Mouse (Mus musculus): ENCODE data around the gene Tex44. TPM values are rescaled to one million over a fixed set of nuclear protein-coding genes. Genes with fewer than 3 reads are reported as not detected.

Tex44 gene
- polyA plus RNA-seq, 1 experiment from 2014 or later: not detected

DNA sequence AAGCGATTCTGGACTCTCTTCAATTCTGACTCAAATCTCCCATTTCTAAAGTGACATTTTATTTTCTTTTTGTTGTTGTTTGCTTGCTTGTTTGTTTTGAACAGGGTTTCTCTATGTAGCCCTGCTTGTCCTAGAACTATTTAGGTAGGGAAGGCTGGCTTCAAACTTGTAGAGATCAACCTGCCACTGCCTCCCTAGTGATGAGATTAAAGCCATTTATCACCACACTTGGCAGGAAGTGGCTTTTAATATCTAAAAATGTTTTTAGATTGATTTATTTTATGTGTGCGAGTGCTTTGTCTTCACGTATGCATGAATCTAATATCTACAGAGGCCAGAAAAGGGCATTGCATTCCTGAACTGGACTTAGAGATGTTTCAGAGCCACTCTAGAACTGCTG is 32.9 kb upstream of the Tex44 start:
- Histone ChIP-seq H3K27me3 (replicated peaks; ENCODE audit: insufficient read depth, low read length) (0 out of 2 replicates have a peak, but pooled peaks cover 3% of the 10 kb centered on the region), H3K27ac (ENCODE audit: low read length) (no peak overlapping the region), H3K4me3 (ENCODE audit: low read depth, low read length) (no peak overlapping the region), H3K36me3 (ENCODE audit: insufficient read depth, low read length) (no peaks in the 10 kb centered on the region), H3K9me3 (ENCODE audit: low read length) (no peaks in the 10 kb centered on the region), H3K4me1 (ENCODE audit: insufficient read depth, low read depth, low read length) (no peaks in the 10 kb centered on the region), H3K4me2 (replicated peaks; ENCODE audit: low read depth, low read length) (no peak overlapping the region), H3K9ac (replicated peaks; ENCODE audit: low read depth) (no peak overlapping the region)
- ATAC-seq: no peak
- DNase-seq (ENCODE audit: low spot score): no peak
- 64% methylated on average over 3 of the region's 3 CpGs for whole genome bisulfite sequencing
- TF ChIP-seq CTCF (IDR thresholded peaks at IDR 0.05) (no peak), EP300 (IDR thresholded peaks at IDR 0.05) (no peak)

DNA sequence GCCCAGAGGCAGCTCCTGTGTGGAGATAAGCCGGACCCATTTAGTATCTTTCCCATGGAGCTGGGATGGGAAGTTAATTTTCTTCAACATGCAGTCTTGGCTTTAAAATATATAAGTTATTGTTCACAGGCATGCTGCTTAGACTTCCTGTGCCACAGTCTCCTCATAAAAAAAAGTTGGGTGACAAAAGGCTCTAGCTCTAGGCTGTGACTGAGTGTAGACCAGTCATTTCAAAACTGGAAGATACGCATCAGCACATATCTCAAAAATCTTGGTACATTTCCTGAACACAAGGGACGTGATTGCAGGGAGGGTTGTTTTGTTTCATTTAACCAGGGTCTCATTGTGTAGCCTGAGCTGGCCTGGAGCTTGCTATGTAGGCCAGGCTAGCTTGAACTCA is 31.9 kb upstream of the Tex44 start:
- TF ChIP-seq EP300 (IDR thresholded peaks at IDR 0.05): no peak
- TF ChIP-seq CTCF (IDR thresholded peaks at IDR 0.05): no peak
- H3K9me3 ChIP-seq (ENCODE audit: low read length): no peaks in the 10 kb centered on the region
- no peak for ATAC-seq
- no peaks in the 10 kb centered on the region for H3K36me3 ChIP-seq (ENCODE audit: insufficient read depth, low read length)
- H3K4me1 ChIP-seq (ENCODE audit: insufficient read depth, low read depth, low read length): no peaks in the 10 kb centered on the region
- DNase-seq (ENCODE audit: low spot score): no peak
- H3K27me3 ChIP-seq (replicated peaks; ENCODE audit: insufficient read depth, low read length): no peaks in the 10 kb centered on the region
- H3K9ac ChIP-seq (replicated peaks; ENCODE audit: low read depth): no peak overlapping the region
- no peak overlapping the region for H3K4me3 ChIP-seq (ENCODE audit: low read depth, low read length)
- no peak overlapping the region for H3K27ac ChIP-seq (ENCODE audit: low read length)
- WGBS: 60% methylated on average over 3 of the region's 3 CpGs
- no peak overlapping the region for H3K4me2 ChIP-seq (replicated peaks; ENCODE audit: low read depth, low read length)

DNA sequence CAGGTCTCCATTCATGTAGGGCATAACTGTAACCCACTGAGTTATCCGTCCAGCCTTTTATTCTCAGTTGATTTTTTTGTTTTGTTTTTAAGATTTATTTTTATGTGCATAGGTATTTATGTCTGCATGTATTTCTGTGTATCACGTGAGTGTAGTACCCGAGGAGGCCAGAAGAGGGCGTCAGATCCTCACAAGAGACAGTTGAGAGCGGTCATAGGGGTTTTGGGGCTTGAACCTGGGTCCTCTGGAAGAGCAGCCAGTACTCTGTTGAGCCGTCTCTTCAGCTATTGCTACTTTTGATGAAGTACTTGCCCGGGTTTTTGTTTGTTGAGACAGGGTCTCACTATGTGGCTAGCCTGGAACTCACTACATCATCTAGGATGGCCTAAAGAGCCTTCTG is 30.2 kb upstream of the Tex44 start:
- no peak for ATAC-seq
- H3K9ac ChIP-seq (replicated peaks; ENCODE audit: low read depth): no peak overlapping the region
- H3K9me3 ChIP-seq (ENCODE audit: low read length): no peaks in the 10 kb centered on the region
- H3K27me3 ChIP-seq (replicated peaks; ENCODE audit: insufficient read depth, low read length): no peaks in the 10 kb centered on the region
- H3K4me3 ChIP-seq (ENCODE audit: low read depth, low read length): no peak overlapping the region
- no peaks in the 10 kb centered on the region for H3K4me1 ChIP-seq (ENCODE audit: insufficient read depth, low read depth, low read length)
- peak; percentile 38 for TF ChIP-seq CTCF (IDR thresholded peaks at IDR 0.05)
- no peak for TF ChIP-seq EP300 (IDR thresholded peaks at IDR 0.05)
- H3K27ac ChIP-seq (ENCODE audit: low read length): no peak overlapping the region
- 70% methylated on average over 7 of the region's 7 CpGs for WGBS
- no peak overlapping the region for H3K4me2 ChIP-seq (replicated peaks; ENCODE audit: low read depth, low read length)
- H3K36me3 ChIP-seq (ENCODE audit: insufficient read depth, low read length): no peaks in the 10 kb centered on the region
- no peak for DNase-seq (ENCODE audit: low spot score)

DNA sequence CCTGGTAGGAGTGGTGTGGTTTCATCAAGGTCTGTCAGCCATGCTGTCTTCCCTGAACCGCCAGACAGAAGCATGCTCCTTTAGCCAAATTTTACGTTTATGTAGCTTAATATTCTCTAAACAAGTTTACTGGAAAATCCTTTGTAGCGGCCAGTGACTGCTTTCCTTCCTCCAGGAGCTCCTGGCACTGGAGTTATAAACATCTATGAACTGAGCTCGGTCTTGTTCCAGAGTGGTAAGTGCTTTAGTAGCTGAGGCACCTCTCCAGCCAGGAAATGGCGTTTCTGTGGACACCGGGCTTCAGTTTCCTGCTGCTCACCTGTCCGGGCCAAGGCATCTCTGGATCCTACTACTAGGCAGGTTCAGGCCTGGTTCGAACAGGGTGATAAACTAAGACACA is 28.5 kb upstream of the Tex44 start:
- H3K36me3 ChIP-seq (ENCODE audit: insufficient read depth, low read length): no peaks in the 10 kb centered on the region
- no peak overlapping the region for H3K4me2 ChIP-seq (replicated peaks; ENCODE audit: low read depth, low read length)
- 42% methylated on average over 8 of the region's 8 CpGs for WGBS
- ATAC-seq: peak; percentile 35; the same call in 1 of the 2 replicates
- H3K9me3 ChIP-seq (ENCODE audit: low read length): no peaks in the 10 kb centered on the region
- TF ChIP-seq CTCF (IDR thresholded peaks at IDR 0.05) (no peak), EP300 (IDR thresholded peaks at IDR 0.05) (no peak)
- no peak overlapping the region for H3K9ac ChIP-seq (replicated peaks; ENCODE audit: low read depth)
- H3K4me3 ChIP-seq (ENCODE audit: low read depth, low read length): no peak overlapping the region
- H3K27me3 ChIP-seq (replicated peaks; ENCODE audit: insufficient read depth, low read length): no peaks in the 10 kb centered on the region
- peak overlapping the region; percentile 3; the same call in 1 of the 2 replicates for H3K27ac ChIP-seq (ENCODE audit: low read length)
- no peaks in the 10 kb centered on the region for H3K4me1 ChIP-seq (ENCODE audit: insufficient read depth, low read depth, low read length)
- DNase-seq (ENCODE audit: low spot score): peak; percentile 48

DNA sequence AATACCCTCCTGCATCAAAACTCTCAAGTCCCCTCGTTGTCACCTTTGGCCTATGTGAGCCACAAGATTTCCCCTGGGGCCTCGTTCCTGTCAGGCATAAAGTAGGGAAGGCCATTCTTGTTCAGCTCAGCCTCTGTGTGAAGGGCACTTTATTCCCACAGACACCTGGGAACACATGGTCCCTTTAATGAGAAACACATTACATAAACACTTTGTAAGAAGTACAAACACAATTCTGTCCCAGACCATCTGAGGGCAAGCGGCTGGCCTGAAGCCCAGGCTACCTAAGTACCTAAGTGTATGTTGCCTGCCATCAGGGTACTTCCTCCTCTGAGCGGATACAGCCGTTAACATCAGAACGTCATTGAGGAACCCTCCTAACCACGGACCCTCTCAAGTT is 27.9 kb upstream of the Tex44 start:
- Histone ChIP-seq H3K9me3 (ENCODE audit: low read length) (no peaks in the 10 kb centered on the region), H3K4me1 (ENCODE audit: insufficient read depth, low read depth, low read length) (no peaks in the 10 kb centered on the region), H3K9ac (replicated peaks; ENCODE audit: low read depth) (no peak overlapping the region), H3K4me2 (replicated peaks; ENCODE audit: low read depth, low read length) (no peak overlapping the region), H3K27ac (ENCODE audit: low read length) (0 out of 2 replicates have a peak overlapping the region, but pooled peaks have one; percentile 3), H3K36me3 (ENCODE audit: insufficient read depth, low read length) (no peaks in the 10 kb centered on the region), H3K27me3 (replicated peaks; ENCODE audit: insufficient read depth, low read length) (no peaks in the 10 kb centered on the region), H3K4me3 (ENCODE audit: low read depth, low read length) (no peak overlapping the region)
- DNase-seq (ENCODE audit: low spot score) (peak; percentile 59), ATAC-seq (peak; percentile 66)
- WGBS: 20% methylated on average over 7 of the region's 7 CpGs
- no peak for TF ChIP-seq CTCF (IDR thresholded peaks at IDR 0.05)
- TF ChIP-seq EP300 (IDR thresholded peaks at IDR 0.05): no peak

DNA sequence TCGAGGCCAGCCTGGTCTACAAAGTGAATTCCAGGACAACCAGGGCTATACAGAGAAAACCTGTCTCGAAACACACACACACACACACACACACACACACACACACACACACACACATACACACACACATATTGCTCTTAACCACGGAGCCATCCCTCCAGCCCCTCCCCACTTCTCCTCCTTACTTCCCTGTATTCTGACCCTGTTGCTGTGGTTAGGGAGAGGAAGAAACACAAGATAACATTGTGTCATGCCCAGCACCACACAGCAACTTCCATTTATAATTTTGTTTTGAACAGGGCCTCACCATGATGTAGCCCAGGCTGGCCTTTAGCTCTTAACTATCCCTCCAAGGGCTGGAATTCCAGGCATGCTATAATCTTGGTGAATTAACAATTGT is 26.8 kb upstream of the Tex44 start:
- no peak for TF ChIP-seq EP300 (IDR thresholded peaks at IDR 0.05)
- TF ChIP-seq CTCF (IDR thresholded peaks at IDR 0.05): no peak
- DNase-seq (ENCODE audit: low spot score): no peak
- no peak for ATAC-seq
- no peak overlapping the region for H3K4me2 ChIP-seq (replicated peaks; ENCODE audit: low read depth, low read length)
- WGBS: 84% methylated on average over 2 of the region's 3 CpGs
- no peak overlapping the region for H3K9ac ChIP-seq (replicated peaks; ENCODE audit: low read depth)
- H3K27me3 ChIP-seq (replicated peaks; ENCODE audit: insufficient read depth, low read length): no peaks in the 10 kb centered on the region
- no peak overlapping the region for H3K27ac ChIP-seq (ENCODE audit: low read length)
- no peak overlapping the region for H3K4me3 ChIP-seq (ENCODE audit: low read depth, low read length)
- no peaks in the 10 kb centered on the region for H3K9me3 ChIP-seq (ENCODE audit: low read length)
- H3K4me1 ChIP-seq (ENCODE audit: insufficient read depth, low read depth, low read length): no peaks in the 10 kb centered on the region
- no peaks in the 10 kb centered on the region for H3K36me3 ChIP-seq (ENCODE audit: insufficient read depth, low read length)

Data from lung, postnatal 0 days (tissue).